Mouse (Mus musculus): ENCODE measurements around the gene Selenon.

GRCm38 (mm10) chr4:134532928-134533327, 19.0 kb downstream of the Selenon start:
- TF ChIP-seq CTCF (IDR thresholded peaks at IDR 0.05; ENCODE audit: low read depth) (no peak), EP300 (IDR thresholded peaks at IDR 0.05; ENCODE audit: low read depth) (no peak)

All from liver, postnatal 0 days (tissue).